Mouse (Mus musculus): ENCODE results near the gene Btnl4. TPM values are rescaled to one million over a fixed set of nuclear protein-coding genes. Genes with fewer than 3 reads are reported as not detected.
A peak's percentile ranks its signal among the peaks of the same experiment; 100 is the strongest.
"Not testable (repeated sequence)": the region's sequence is repeated elsewhere in the genome, so short reads cannot be mapped to it uniquely, and the experiment has no call there.

Gene Btnl4
- polyA plus RNA-seq (2014; fragmentation: Nextera tagmentation; extraction: Ambion mirVana): 0.18 TPM in 1 of 2 replicates, not detected in the other

DNA sequence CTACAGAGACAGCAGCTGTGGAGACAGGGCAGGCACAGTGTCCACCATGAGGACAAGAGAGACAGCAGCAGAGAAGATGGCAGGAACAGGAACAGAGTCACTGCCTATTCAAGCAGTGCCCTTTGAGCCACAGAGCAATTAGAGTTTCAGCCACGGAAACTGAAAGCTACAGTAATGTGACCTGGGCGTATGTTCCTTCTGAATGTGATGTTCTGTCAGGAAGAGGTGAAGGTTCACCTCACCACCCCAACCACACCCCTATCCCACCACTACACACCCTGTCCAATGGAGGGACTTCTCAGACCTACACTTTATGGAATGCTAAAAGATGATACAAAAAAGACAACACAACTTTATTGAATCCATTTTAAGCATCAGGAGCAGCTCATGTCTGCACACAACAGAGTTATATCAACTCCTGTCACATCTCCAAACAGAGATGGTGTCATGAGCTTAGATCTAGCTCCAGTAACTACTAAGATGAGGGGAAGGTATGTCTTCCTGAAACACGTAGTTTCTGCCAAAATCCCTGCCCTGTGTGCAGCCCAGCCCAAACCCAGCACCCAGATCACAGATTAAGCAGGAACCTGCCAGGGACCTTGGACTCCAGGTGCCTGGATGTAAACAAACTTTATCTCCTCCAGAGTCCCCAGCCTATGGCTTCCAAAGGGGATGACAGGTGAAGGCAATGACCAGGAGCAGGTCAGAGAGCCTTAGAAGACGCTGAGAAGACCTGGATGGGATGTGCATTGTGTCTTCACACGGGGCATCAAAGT, at the start of gene Btnl4:
Gene Btnl4, minus strand, starts transcription at position 81 of the 776 bp plus-strand sequence.
- not testable (repeated sequence) for H3K27ac ChIP-seq (ENCODE audit: low read length); H3K9ac ChIP-seq (replicated peaks; ENCODE audit: low read depth, low read length); H3K4me3 ChIP-seq (ENCODE audit: low read depth, low read length); ATAC-seq (ENCODE audit: insufficient number of reproducible peaks, insufficient read depth, low FRiP score, low read depth); H3K27me3 ChIP-seq (ENCODE audit: control insufficient read depth, insufficient read depth, low read length); H3K36me3 ChIP-seq (ENCODE audit: control insufficient read depth, insufficient read depth, low read length); H3K9me3 ChIP-seq (ENCODE audit: control insufficient read depth, low read depth, low read length); H3K4me2 ChIP-seq (replicated peaks; ENCODE audit: low read depth, low read length); H3K4me1 ChIP-seq (ENCODE audit: control insufficient read depth, insufficient read depth, low read length)
- 72% methylated on average over 4 of the region's 5 CpGs for WGBS

GRCm38 (mm10) chr17:34519001-34519400, 41.9 kb upstream of the Btnl4 start:
- H3K36me3 ChIP-seq (ENCODE audit: control insufficient read depth, insufficient read depth, low read length): no peaks in the 10 kb centered on the region
- no peak overlapping the region for H3K4me3 ChIP-seq (ENCODE audit: low read depth, low read length)
- 55% methylated on average over 1 of the region's 1 CpGs for WGBS
- H3K27me3 ChIP-seq (ENCODE audit: control insufficient read depth, insufficient read depth, low read length): no peaks in the 10 kb centered on the region
- no peaks in the 10 kb centered on the region for H3K9me3 ChIP-seq (ENCODE audit: control insufficient read depth, low read depth, low read length)
- no peak overlapping the region for H3K27ac ChIP-seq (ENCODE audit: low read length)
- no peak for ATAC-seq (ENCODE audit: insufficient number of reproducible peaks, insufficient read depth, low FRiP score, low read depth)
- no peak overlapping the region for H3K4me2 ChIP-seq (replicated peaks; ENCODE audit: low read depth, low read length)
- H3K4me1 ChIP-seq (ENCODE audit: control insufficient read depth, insufficient read depth, low read length): no peaks in the 10 kb centered on the region
- H3K9ac ChIP-seq (replicated peaks; ENCODE audit: low read depth, low read length): no peak overlapping the region

GRCm38 (mm10) chr17:34518571-34518970, 41.5 kb upstream of the Btnl4 start:
- not testable (repeated sequence) for H3K27ac ChIP-seq (ENCODE audit: low read length); H3K4me3 ChIP-seq (ENCODE audit: low read depth, low read length); H3K36me3 ChIP-seq (ENCODE audit: control insufficient read depth, insufficient read depth, low read length); H3K9me3 ChIP-seq (ENCODE audit: control insufficient read depth, low read depth, low read length); ATAC-seq (ENCODE audit: insufficient number of reproducible peaks, insufficient read depth, low FRiP score, low read depth); H3K27me3 ChIP-seq (ENCODE audit: control insufficient read depth, insufficient read depth, low read length); H3K4me1 ChIP-seq (ENCODE audit: control insufficient read depth, insufficient read depth, low read length); H3K4me2 ChIP-seq (replicated peaks; ENCODE audit: low read depth, low read length); H3K9ac ChIP-seq (replicated peaks; ENCODE audit: low read depth, low read length)
- 72% methylated on average over 3 of the region's 3 CpGs for WGBS

- Histone ChIP-seq H3K4me3 (ENCODE audit: low read depth, low read length) (no peak overlapping the region), H3K9me3 (ENCODE audit: control insufficient read depth, low read depth, low read length) (no peaks in the 10 kb centered on the region), H3K36me3 (ENCODE audit: control insufficient read depth, insufficient read depth, low read length) (no peaks in the 10 kb centered on the region), H3K27ac (ENCODE audit: low read length) (no peak overlapping the region), H3K27me3 (ENCODE audit: control insufficient read depth, insufficient read depth, low read length) (no peaks in the 10 kb centered on the region), H3K4me2 (replicated peaks; ENCODE audit: low read depth, low read length) (no peak overlapping the region), H3K4me1 (ENCODE audit: control insufficient read depth, insufficient read depth, low read length) (no peaks in the 10 kb centered on the region), H3K9ac (replicated peaks; ENCODE audit: low read depth, low read length) (no peak overlapping the region)
- WGBS: 90% methylated on average over 4 of the region's 4 CpGs
- ATAC-seq (ENCODE audit: insufficient number of reproducible peaks, insufficient read depth, low FRiP score, low read depth): no peak
Measured at GRCm38 (mm10) chr17:34517795-34518194, 40.7 kb upstream of the Btnl4 start.

DNA sequence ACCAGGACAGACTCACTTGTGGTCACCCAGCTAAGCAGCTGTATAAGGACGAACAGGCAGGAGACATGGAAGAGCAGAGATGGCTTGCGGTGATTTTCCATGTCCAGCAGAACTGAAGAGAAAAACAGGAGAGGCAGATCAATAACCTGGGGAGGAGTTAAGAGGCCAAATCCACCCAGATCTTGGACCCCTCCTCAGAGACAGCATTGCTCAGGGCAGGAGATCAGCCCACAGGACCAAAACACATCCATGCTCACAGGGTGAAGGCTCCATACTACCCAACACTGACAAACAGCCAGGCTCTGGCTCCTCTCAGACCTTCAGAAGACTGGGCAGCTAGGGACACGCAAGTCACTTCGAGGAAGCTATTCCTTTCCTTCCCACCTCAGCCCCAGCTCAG, 40.1 kb upstream of the Btnl4 start, which contains the start of gene Btnl6:
Gene Btnl6, minus strand, starts transcription at position 101 of the 400 bp plus-strand sequence.
- Histone ChIP-seq H3K9me3 (ENCODE audit: control insufficient read depth, low read depth, low read length) (no peaks in the 10 kb centered on the region), H3K36me3 (ENCODE audit: control insufficient read depth, insufficient read depth, low read length) (no peaks in the 10 kb centered on the region), H3K27ac (ENCODE audit: low read length) (no peak within 1 kb of the TSS), H3K4me3 (ENCODE audit: low read depth, low read length) (no peak within 1 kb of the TSS), H3K9ac (replicated peaks; ENCODE audit: low read depth, low read length) (no peak within 1 kb of the TSS), H3K4me1 (ENCODE audit: control insufficient read depth, insufficient read depth, low read length) (no peaks in the 10 kb centered on the region), H3K27me3 (ENCODE audit: control insufficient read depth, insufficient read depth, low read length) (no peaks in the 10 kb centered on the region), H3K4me2 (replicated peaks; ENCODE audit: low read depth, low read length) (no peak within 1 kb of the TSS)
- WGBS: 84% methylated on average over 4 of the region's 4 CpGs
- no peak for ATAC-seq (ENCODE audit: insufficient number of reproducible peaks, insufficient read depth, low FRiP score, low read depth)

DNA sequence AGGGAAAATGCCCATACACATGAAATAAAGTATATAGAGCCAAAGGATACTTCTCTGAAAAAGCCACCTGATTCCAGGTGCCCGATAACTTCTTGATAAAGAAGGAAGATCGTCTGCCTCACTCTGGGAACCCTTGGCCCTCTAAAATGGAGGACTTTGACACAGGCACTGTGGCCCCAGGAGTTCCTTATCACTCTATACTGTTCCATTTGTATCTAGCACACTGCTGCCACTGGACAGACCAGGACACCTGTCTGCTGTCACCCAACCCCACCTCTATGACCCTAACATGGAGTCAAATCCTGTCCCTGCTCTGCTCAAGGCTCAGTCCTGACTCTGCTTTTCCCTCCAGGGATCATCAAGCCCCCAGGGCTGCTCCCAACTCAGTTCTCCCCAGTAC, 39.4 kb upstream of the Btnl4 start:
- 73% methylated on average over 2 of the region's 2 CpGs for WGBS

DNA sequence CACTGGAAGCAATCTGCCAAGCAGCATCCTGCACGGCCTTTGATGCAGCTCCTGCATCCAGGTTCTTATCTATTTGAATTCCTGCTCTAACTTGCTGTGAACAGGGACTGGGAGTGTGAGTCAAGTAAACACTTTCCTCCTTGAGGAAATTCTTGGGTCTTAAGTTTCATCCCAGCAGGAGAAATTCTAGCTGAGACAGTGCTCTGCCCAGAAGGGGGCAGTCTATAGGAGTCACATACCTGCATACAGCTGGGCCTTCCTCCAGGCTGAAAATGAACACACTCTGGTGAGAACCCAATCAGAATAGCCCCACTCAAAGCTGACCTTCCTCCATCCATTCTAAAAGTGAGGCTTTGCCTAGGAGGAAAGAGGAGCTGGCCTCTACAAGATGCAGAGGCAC, 34.6 kb upstream of the Btnl4 start:
- H3K27me3 ChIP-seq (ENCODE audit: control insufficient read depth, insufficient read depth, low read length); H3K9me3 ChIP-seq (ENCODE audit: control insufficient read depth, low read depth, low read length); H3K36me3 ChIP-seq (ENCODE audit: control insufficient read depth, insufficient read depth, low read length); ATAC-seq (ENCODE audit: insufficient number of reproducible peaks, insufficient read depth, low FRiP score, low read depth); H3K4me2 ChIP-seq (replicated peaks; ENCODE audit: low read depth, low read length); H3K9ac ChIP-seq (replicated peaks; ENCODE audit: low read depth, low read length); H3K4me1 ChIP-seq (ENCODE audit: control insufficient read depth, insufficient read depth, low read length); H3K27ac ChIP-seq (ENCODE audit: low read length); H3K4me3 ChIP-seq (ENCODE audit: low read depth, low read length): not testable (repeated sequence)
- 30% methylated on average over 1 of the region's 1 CpGs for WGBS

More for the DNA sequence above, 39.4 kb upstream of the Btnl4 start:
- H3K4me1 ChIP-seq (ENCODE audit: control insufficient read depth, insufficient read depth, low read length): no peaks in the 10 kb centered on the region
- H3K4me2 ChIP-seq (replicated peaks; ENCODE audit: low read depth, low read length): no peak overlapping the region
- H3K4me3 ChIP-seq (ENCODE audit: low read depth, low read length): no peak overlapping the region
- no peak overlapping the region for H3K27ac ChIP-seq (ENCODE audit: low read length)
- H3K27me3 ChIP-seq (ENCODE audit: control insufficient read depth, insufficient read depth, low read length): no peaks in the 10 kb centered on the region
- no peak overlapping the region for H3K9ac ChIP-seq (replicated peaks; ENCODE audit: low read depth, low read length)
- no peaks in the 10 kb centered on the region for H3K36me3 ChIP-seq (ENCODE audit: control insufficient read depth, insufficient read depth, low read length)
- H3K9me3 ChIP-seq (ENCODE audit: control insufficient read depth, low read depth, low read length): no peaks in the 10 kb centered on the region
- no peak for ATAC-seq (ENCODE audit: insufficient number of reproducible peaks, insufficient read depth, low FRiP score, low read depth)

DNA sequence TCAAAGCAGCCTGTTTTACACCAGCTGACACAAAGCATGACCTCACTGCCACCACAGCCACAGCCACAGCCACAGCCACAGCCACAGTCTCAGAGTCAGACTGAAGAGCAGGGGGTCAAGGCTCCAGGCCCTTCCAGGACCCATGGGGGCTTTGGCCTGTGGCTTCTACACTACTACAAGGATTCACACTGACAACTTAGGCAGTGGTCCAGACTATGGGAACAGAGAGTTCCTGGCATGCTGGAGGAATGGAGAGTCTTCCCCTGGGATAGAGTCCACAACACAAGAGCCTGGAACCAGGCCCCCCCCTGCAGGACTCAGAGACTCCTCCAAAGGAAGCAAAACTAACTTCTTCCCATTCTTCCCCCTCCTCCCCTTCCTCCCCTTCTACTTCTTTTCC, 30.5 kb upstream of the Btnl4 start:
- no peaks in the 10 kb centered on the region for H3K4me1 ChIP-seq (ENCODE audit: control insufficient read depth, insufficient read depth, low read length)
- ATAC-seq (ENCODE audit: insufficient number of reproducible peaks, insufficient read depth, low FRiP score, low read depth): no peak

GRCm38 (mm10) chr17:34497726-34498125, 20.6 kb upstream of the Btnl4 start:
- H3K4me3 ChIP-seq (ENCODE audit: low read depth, low read length); H3K9ac ChIP-seq (replicated peaks; ENCODE audit: low read depth, low read length); H3K9me3 ChIP-seq (ENCODE audit: control insufficient read depth, low read depth, low read length); H3K27ac ChIP-seq (ENCODE audit: low read length); H3K36me3 ChIP-seq (ENCODE audit: control insufficient read depth, insufficient read depth, low read length); H3K4me2 ChIP-seq (replicated peaks; ENCODE audit: low read depth, low read length); H3K4me1 ChIP-seq (ENCODE audit: control insufficient read depth, insufficient read depth, low read length); H3K27me3 ChIP-seq (ENCODE audit: control insufficient read depth, insufficient read depth, low read length): not testable (repeated sequence)
- 67% methylated on average over 1 of the region's 4 CpGs for WGBS
- peak; percentile 76 for ATAC-seq (ENCODE audit: insufficient number of reproducible peaks, insufficient read depth, low FRiP score, low read depth)

More for the DNA sequence above, 30.5 kb upstream of the Btnl4 start:
- Histone ChIP-seq H3K9me3 (ENCODE audit: control insufficient read depth, low read depth, low read length) (no peaks in the 10 kb centered on the region), H3K27me3 (ENCODE audit: control insufficient read depth, insufficient read depth, low read length) (no peaks in the 10 kb centered on the region), H3K36me3 (ENCODE audit: control insufficient read depth, insufficient read depth, low read length) (no peaks in the 10 kb centered on the region), H3K4me2 (replicated peaks; ENCODE audit: low read depth, low read length) (no peak overlapping the region), H3K4me3 (ENCODE audit: low read depth, low read length) (no peak overlapping the region), H3K9ac (replicated peaks; ENCODE audit: low read depth, low read length) (no peak overlapping the region), H3K27ac (ENCODE audit: low read length) (no peak overlapping the region)
